Mouse (Mus musculus) retina, adult 2 months (tissue): ENCODE data around the gene Ccdc54.

Experiments
- DNase-seq: peaks from one replicate; pipeline ENCODE4 v3.0.0-alpha.2; 2012; ENCODE audit warnings: low read depth, low spot score

Gene Ccdc54

DNA sequence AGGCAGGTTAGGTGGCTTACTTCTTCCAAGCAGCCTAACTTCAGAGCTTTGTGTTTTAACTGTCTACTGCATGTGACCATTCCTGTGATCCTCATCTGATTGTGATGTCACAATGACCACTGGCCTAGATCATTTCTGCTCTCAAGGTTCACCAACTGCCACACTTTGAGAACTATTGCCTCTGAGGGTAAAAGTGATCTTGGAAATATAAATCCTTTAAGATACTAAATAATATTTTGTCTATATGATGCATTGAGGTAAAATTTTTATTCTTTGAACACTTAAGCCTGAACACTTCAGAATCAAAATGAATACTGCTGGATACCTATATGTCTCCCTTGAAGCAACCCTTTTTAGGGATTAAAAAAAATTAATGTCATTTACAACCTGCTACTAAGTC, at the start of gene Ccdc54:
Ccdc54 (minus strand) TSS at position 101 of the 400 bp plus-strand sequence.
- DNase-seq: no peak

- DNase-seq: no peak
Measured at GRCm38 (mm10) chr16:50632585-50632984, 41.6 kb upstream of the Ccdc54 start.

DNA sequence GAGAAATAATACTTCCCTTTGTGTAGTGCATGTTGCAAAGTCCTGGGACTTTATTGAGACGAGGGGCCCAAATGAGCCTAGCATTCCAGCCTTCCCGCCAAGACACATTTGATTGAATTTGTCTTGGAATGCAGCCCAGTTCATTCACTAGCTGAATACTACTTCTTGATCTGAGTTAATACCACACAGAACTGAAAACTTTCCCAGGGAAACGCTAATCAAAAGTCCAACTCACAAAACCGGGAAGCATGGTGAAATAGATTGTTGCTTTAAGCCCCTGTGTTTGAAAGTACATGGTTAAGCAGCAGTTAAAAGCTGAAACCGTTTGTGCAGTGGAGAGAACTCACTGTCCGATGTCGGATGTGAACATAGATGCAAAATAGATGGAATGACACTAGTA, 24.6 kb upstream of the Ccdc54 start:
- no peak for DNase-seq

DNA sequence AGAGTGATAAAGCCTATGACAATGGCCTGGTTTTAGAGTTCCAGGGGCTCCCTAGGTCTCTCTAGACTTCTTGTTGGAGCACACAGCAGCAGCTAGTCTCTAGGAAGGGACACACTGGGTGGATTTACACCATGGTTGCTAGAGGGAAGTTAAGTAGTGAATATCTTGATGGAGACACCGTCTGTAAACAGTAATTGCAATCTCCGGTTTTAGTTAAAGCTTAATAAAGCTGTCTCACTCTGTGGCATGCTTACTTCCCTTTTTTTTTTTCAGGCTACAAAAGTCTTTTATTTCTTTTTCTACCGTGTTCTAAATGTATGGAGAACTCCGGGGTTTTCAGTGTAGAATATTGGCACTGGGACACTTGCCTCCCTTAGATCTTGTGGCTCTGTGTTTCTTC, 22.0 kb upstream of the Ccdc54 start:
- no peak for DNase-seq

GRCm38 (mm10) chr16:50610580-50610979, 19.6 kb upstream of the Ccdc54 start:
- no peak for DNase-seq

GRCm38 (mm10) chr16:50607776-50608562, 17.0 kb upstream of the Ccdc54 start:
- DNase-seq: no peak

GRCm38 (mm10) chr16:50604826-50605225, 13.9 kb upstream of the Ccdc54 start:
- no peak for DNase-seq

GRCm38 (mm10) chr16:50601947-50602346, 11.0 kb upstream of the Ccdc54 start:
- no peak for DNase-seq

DNA sequence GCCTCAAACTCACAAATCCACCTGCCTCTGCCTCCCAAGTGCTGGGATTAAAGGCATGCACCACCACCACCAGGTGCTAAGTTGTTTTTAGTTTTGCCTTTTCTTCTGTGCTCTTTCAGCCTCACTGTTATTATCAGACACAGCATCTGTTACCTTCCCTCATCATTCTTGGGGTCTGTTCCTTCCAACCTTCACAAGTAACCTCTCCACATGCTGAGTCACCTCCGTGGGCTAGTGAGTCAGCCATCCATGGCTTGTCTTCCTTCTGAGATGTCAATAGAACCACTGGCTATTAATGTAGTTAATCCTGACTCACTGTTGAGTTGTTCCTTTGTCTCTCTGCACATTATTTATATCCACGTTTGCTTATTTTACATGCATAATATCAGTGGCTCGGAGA, 9.7 kb upstream of the Ccdc54 start:
- DNase-seq: no peak

GRCm38 (mm10) chr16:50596679-50597078, 5.7 kb upstream of the Ccdc54 start:
- no peak for DNase-seq

- DNase-seq: no peak
Measured at GRCm38 (mm10) chr16:50596171-50596570, 5.2 kb upstream of the Ccdc54 start.

DNA sequence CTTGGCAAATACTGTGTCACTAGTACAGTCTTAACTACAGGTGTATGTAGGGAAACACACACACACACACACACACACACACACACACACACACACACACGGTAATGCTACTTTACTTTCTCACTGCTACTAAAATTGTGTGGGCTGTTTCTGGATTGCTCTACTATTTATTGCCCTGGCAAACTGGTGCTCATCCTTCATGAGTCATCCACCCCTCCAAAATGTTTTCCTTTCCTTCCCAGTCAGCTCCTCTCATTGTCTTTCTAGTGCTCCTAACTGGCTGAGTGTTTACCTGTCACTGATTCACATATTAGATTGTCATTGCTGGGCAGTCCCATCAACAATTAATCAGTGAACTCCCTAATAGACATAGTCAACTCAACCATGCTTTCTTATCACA, 3.9 kb upstream of the Ccdc54 start:
- no peak for DNase-seq

DNA sequence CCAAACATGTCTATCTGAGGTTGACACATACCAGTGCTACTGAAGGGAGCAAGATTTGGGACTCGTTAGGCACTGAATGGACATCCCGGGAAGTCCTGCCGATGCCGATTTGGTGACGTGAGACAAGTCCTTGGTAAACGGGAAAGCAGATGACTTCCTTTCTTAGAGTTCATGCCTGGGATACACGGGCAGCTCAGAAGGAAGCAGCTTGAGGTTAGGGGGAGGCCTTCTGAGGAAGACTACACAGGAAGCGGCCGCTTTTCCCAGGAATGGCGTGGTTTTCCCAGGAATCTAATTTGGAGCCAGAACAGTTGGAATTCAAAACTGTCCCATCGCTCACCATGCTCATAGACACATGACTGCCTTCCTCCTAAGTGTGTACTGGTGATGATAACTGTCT, 2.4 kb upstream of the Ccdc54 start:
- no peak for DNase-seq

GRCm38 (mm10) chr16:50589574-50590151, 1.3 kb downstream of the Ccdc54 start:
- no peak for DNase-seq

DNA sequence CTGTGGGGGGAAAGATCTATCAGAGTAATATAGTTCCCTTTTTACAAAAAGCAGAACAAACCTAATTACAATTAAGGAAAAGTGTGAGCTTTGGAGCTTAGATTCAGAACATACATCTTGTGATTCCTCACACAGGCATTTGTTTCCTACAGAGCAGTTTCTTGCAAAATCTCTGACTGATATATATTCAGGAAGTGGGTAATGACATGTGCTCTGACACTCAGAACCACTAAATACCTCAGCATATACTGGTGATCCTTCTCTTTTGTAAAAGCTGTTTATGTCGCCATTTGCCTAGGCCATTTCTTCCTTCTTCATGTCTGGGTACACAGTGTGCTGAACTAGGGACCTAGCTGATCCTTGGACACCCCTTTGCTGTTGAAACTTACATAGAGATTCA, 2.8 kb downstream of the Ccdc54 start:
- DNase-seq: no peak

GRCm38 (mm10) chr16:50587139-50587538, 3.8 kb downstream of the Ccdc54 start:
- no peak for DNase-seq

- DNase-seq: no peak
Measured at GRCm38 (mm10) chr16:50578361-50578760, 12.6 kb downstream of the Ccdc54 start.

GRCm38 (mm10) chr16:50572557-50572956, 18.4 kb downstream of the Ccdc54 start:
- DNase-seq: no peak

- no peak for DNase-seq
Measured at GRCm38 (mm10) chr16:50559163-50559771, 31.7 kb downstream of the Ccdc54 start.

DNA sequence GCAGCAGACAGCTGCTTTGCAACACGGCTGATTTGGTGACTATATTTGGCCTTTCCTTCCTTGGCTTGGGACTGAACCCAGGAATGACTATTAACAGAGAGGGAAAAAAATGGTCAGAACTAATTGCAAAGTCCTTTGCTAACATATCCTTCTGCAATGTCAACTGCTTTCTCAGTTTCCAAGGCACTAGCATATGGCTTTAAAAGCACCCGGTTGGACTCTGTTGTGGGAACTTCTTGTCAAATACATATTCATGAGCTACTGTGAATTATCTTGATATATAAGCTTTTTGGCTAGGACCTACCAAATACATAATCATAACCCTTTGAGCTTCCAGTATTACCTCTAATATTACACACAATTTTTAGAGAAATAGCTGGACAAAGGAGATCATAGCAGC, 37.1 kb downstream of the Ccdc54 start:
- no peak for DNase-seq

DNA sequence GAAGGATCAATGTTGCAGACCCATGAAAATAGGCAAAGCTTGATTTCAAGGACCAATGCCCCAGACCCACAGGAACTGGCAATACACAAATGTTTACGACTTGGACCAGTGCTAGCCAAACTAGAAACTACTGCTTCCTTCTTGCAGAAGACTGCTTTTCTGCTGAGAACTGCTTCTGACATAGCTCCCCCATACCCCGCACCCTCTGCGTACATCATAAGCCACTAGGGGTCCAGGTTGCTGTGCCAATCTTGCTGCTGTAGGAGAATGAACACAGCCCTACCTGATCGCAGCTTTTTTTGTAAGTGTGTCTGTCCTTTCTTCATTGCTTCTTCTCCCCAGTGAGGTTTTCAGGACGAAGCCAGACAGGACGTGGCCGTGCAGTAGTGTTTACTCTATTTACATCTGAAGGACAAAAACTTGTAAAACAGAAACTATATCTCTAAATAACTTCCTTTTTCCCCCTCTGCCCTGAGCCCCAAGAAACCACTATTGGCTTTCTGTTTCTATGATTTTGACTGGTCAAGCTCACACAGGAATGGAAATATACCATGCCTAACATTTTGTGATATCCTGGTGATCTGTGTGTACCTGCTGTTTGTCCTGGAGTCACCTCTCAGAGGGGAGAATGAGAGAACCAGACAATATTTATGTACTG, 39.0 kb downstream of the Ccdc54 start:
- DNase-seq: no peak

- no peak for DNase-seq
Measured at GRCm38 (mm10) chr16:50550927-50551326, 40.0 kb downstream of the Ccdc54 start.
